Mouse (Mus musculus): ENCODE measurements around the gene Ccdc141. TPM values are rescaled to one million over a fixed set of nuclear protein-coding genes. Genes with fewer than 3 reads are reported as not detected.

The Ccdc141 gene
- polyA plus RNA-seq, 1 experiment from 2014 or later, result 12.7 TPM

- no peaks in the 10 kb centered on the region for H3K27me3 ChIP-seq (ENCODE audit: insufficient read depth, low read length)
- peak; percentile 90 for TF ChIP-seq CTCF (IDR thresholded peaks at IDR 0.05; ENCODE audit: low read depth)
- H3K27ac ChIP-seq, result no peak overlapping the region
- no peak overlapping the region for H3K9ac ChIP-seq (ENCODE audit: low read depth, low read length)
- H3K9me3 ChIP-seq (replicated peaks; ENCODE audit: low read length), result no peaks in the 10 kb centered on the region
- no peak overlapping the region for H3K4me2 ChIP-seq (ENCODE audit: low read length)
- DNase-seq (ENCODE audit: low spot score) (peak; percentile 89), ATAC-seq (replicated peaks; ENCODE audit: low FRiP score, low read depth) (peak; percentile 81)
- WGBS, result 21% methylated on average over 8 of the region's 8 CpGs
- H3K4me3 ChIP-seq (replicated peaks; ENCODE audit: low read depth, low read length), result no peak overlapping the region
- no peaks in the 10 kb centered on the region for H3K4me1 ChIP-seq (replicated peaks; ENCODE audit: insufficient read depth, low read length)
- H3K36me3 ChIP-seq (ENCODE audit: insufficient read depth, low read length), result no peaks in the 10 kb centered on the region
Observed at GRCm38 (mm10) chr2:76968919-76969318, 201.5 kb downstream of the Ccdc141 start.

- TF ChIP-seq CTCF (IDR thresholded peaks at IDR 0.05; ENCODE audit: low read depth), result no peak
- Histone ChIP-seq H3K27me3 (ENCODE audit: insufficient read depth, low read length) (no peaks in the 10 kb centered on the region), H3K27ac (no peak overlapping the region), H3K36me3 (ENCODE audit: insufficient read depth, low read length) (no peaks in the 10 kb centered on the region), H3K9ac (ENCODE audit: low read depth, low read length) (no peak overlapping the region), H3K4me2 (ENCODE audit: low read length) (no peak overlapping the region), H3K4me1 (replicated peaks; ENCODE audit: insufficient read depth, low read length) (no peaks in the 10 kb centered on the region), H3K4me3 (replicated peaks; ENCODE audit: low read depth, low read length) (no peak overlapping the region), H3K9me3 (replicated peaks; ENCODE audit: low read length) (no peaks in the 10 kb centered on the region)
- DNase-seq (ENCODE audit: low spot score) (no peak), ATAC-seq (replicated peaks; ENCODE audit: low FRiP score, low read depth) (no peak)
- WGBS, result 75% methylated on average over 6 of the region's 6 CpGs
Observed at GRCm38 (mm10) chr2:76966582-76966981, 203.9 kb downstream of the Ccdc141 start.

GRCm38 (mm10) chr2:76966013-76966412 lies 204.4 kb downstream of the Ccdc141 start:
- DNase-seq (ENCODE audit: low spot score) (no peak), ATAC-seq (replicated peaks; ENCODE audit: low FRiP score, low read depth) (no peak)
- no peak overlapping the region for H3K4me3 ChIP-seq (replicated peaks; ENCODE audit: low read depth, low read length)
- H3K9ac ChIP-seq (ENCODE audit: low read depth, low read length), result no peak overlapping the region
- H3K36me3 ChIP-seq (ENCODE audit: insufficient read depth, low read length), result no peaks in the 10 kb centered on the region
- H3K9me3 ChIP-seq (replicated peaks; ENCODE audit: low read length), result no peaks in the 10 kb centered on the region
- H3K27me3 ChIP-seq (ENCODE audit: insufficient read depth, low read length), result no peaks in the 10 kb centered on the region
- WGBS, result 52% methylated on average over 2 of the region's 2 CpGs
- no peak for TF ChIP-seq CTCF (IDR thresholded peaks at IDR 0.05; ENCODE audit: low read depth)
- no peaks in the 10 kb centered on the region for H3K4me1 ChIP-seq (replicated peaks; ENCODE audit: insufficient read depth, low read length)
- H3K4me2 ChIP-seq (ENCODE audit: low read length), result no peak overlapping the region
- H3K27ac ChIP-seq, result no peak overlapping the region

GRCm38 (mm10) chr2:76965542-76965941 lies 204.9 kb downstream of the Ccdc141 start:
- H3K27ac ChIP-seq, result no peak overlapping the region
- DNase-seq (ENCODE audit: low spot score), result no peak
- WGBS, result 58% methylated on average over 7 of the region's 7 CpGs
- no peaks in the 10 kb centered on the region for H3K9me3 ChIP-seq (replicated peaks; ENCODE audit: low read length)
- H3K27me3 ChIP-seq (ENCODE audit: insufficient read depth, low read length), result no peaks in the 10 kb centered on the region
- no peaks in the 10 kb centered on the region for H3K36me3 ChIP-seq (ENCODE audit: insufficient read depth, low read length)
- no peak overlapping the region for H3K4me2 ChIP-seq (ENCODE audit: low read length)
- no peaks in the 10 kb centered on the region for H3K4me1 ChIP-seq (replicated peaks; ENCODE audit: insufficient read depth, low read length)
- no peak for ATAC-seq (replicated peaks; ENCODE audit: low FRiP score, low read depth)
- H3K4me3 ChIP-seq (replicated peaks; ENCODE audit: low read depth, low read length), result no peak overlapping the region
- H3K9ac ChIP-seq (ENCODE audit: low read depth, low read length), result no peak overlapping the region
- TF ChIP-seq CTCF (IDR thresholded peaks at IDR 0.05; ENCODE audit: low read depth), result no peak

- Histone ChIP-seq H3K27me3 (ENCODE audit: insufficient read depth, low read length) (no peaks in the 10 kb centered on the region), H3K4me1 (replicated peaks; ENCODE audit: insufficient read depth, low read length) (no peaks in the 10 kb centered on the region), H3K9me3 (replicated peaks; ENCODE audit: low read length) (no peaks in the 10 kb centered on the region), H3K4me2 (ENCODE audit: low read length) (no peak overlapping the region), H3K9ac (ENCODE audit: low read depth, low read length) (no peak overlapping the region), H3K36me3 (ENCODE audit: insufficient read depth, low read length) (no peaks in the 10 kb centered on the region), H3K27ac (no peak overlapping the region), H3K4me3 (replicated peaks; ENCODE audit: low read depth, low read length) (no peak overlapping the region)
- ATAC-seq (replicated peaks; ENCODE audit: low FRiP score, low read depth), result no peak
- no peak for TF ChIP-seq CTCF (IDR thresholded peaks at IDR 0.05; ENCODE audit: low read depth)
- no peak for DNase-seq (ENCODE audit: low spot score)
- 77% methylated on average over 6 of the region's 6 CpGs for WGBS
Observed at GRCm38 (mm10) chr2:76962045-76962432, 208.4 kb downstream of the Ccdc141 start.

GRCm38 (mm10) chr2:76961420-76962044 lies 208.9 kb downstream of the Ccdc141 start:
- 91% methylated on average over 10 of the region's 10 CpGs for WGBS

More at GRCm38 (mm10) chr2:76961420-76962044, 208.9 kb downstream of the Ccdc141 start:
- Histone ChIP-seq H3K4me2 (ENCODE audit: low read length) (no peak overlapping the region), H3K36me3 (ENCODE audit: insufficient read depth, low read length) (no peaks in the 10 kb centered on the region), H3K27me3 (ENCODE audit: insufficient read depth, low read length) (no peaks in the 10 kb centered on the region), H3K4me3 (replicated peaks; ENCODE audit: low read depth, low read length) (no peak overlapping the region), H3K9me3 (replicated peaks; ENCODE audit: low read length) (no peaks in the 10 kb centered on the region), H3K4me1 (replicated peaks; ENCODE audit: insufficient read depth, low read length) (no peaks in the 10 kb centered on the region), H3K27ac (no peak overlapping the region), H3K9ac (ENCODE audit: low read depth, low read length) (no peak overlapping the region)
- DNase-seq (ENCODE audit: low spot score) (no peak), ATAC-seq (replicated peaks; ENCODE audit: low FRiP score, low read depth) (no peak)
- no peak for TF ChIP-seq CTCF (IDR thresholded peaks at IDR 0.05; ENCODE audit: low read depth)

Small RNA genes lying within 50 kb of the gene (microRNA-seq; reads per million reads assigned to microRNA genes)
- not detected for gene Gm44360

Other genes with a start within 250 kb of the Ccdc141 start
- 0.05 and 0.14 TPM in 2 replicates for gene Ttn, start 188.1 kb downstream of the Ccdc141 start, polyA plus RNA-seq (2015; fragmentation: Nextera tagmentation; extraction: Ambion mirVana)
- gene Sestd1, start 110.0 kb upstream of the Ccdc141 start, polyA plus RNA-seq (2015; fragmentation: Nextera tagmentation; extraction: Ambion mirVana), result 36.8 and 39.4 TPM in 2 replicates